Mouse (Mus musculus) kidney, adult 11 months (tissue): ENCODE measurements around the gene Rtp4.

Source experiments
- DNase-seq: peaks from one replicate; pipeline ENCODE4 v3.0.0; 2022

The Rtp4 gene

DNA sequence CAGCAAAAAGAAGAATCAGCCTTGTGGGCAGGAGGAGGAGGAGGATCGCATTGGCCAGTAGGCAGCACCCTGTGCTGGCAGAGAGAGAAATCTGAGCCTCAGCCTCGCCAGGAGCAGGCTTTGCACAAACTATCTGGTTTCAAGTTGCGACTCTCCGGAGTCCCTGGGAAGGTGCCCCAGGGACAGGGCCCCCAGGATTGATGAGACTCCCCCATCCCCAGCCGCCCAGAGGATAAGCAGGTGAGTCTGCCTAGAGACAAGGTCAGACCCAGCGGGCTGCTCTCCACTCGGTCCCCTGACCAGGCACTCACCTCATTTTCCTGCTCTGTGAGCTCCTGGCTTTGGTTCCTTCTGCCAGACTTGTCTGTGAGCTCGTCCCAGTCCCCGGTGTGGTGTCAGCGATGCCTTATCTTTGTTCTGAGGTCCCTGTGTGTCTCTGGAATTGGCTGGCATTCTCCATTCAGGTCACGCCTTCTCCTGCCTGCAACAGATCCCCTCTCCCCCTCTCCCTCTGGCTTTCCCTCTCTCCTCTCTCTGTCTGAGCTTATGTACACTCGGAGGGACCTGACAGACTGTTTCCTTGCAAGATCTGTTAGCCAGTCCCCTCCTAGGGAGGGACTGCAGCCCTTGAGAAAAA is at the start of gene Rtp4, which contains the start of gene Masp1:
TSS of gene Rtp4 (plus strand) at position 57 of the 637 bp plus-strand sequence.
TSS of gene Masp1 (minus strand) at position 581 of the 637 bp plus-strand sequence.
- no peak for DNase-seq

- DNase-seq, result no peak
Measured at GRCm38 (mm10) chr16:23471551-23471950, 48.5 kb upstream of the Rtp4 start.

- DNase-seq, result no peak
Measured at GRCm38 (mm10) chr16:23472046-23472445, 48.0 kb upstream of the Rtp4 start.

- DNase-seq, result no peak
Measured at GRCm38 (mm10) chr16:23475651-23476050, 44.4 kb upstream of the Rtp4 start.

- no peak for DNase-seq
Measured at GRCm38 (mm10) chr16:23476598-23476997, 43.5 kb upstream of the Rtp4 start.

- no peak for DNase-seq
Measured at GRCm38 (mm10) chr16:23479872-23480603, 40.1 kb upstream of the Rtp4 start.

- no peak for DNase-seq
Measured at GRCm38 (mm10) chr16:23482218-23482617, 37.9 kb upstream of the Rtp4 start.

GRCm38 (mm10) chr16:23482846-23483245 is 37.2 kb upstream of the Rtp4 start:
- DNase-seq, result no peak

DNA sequence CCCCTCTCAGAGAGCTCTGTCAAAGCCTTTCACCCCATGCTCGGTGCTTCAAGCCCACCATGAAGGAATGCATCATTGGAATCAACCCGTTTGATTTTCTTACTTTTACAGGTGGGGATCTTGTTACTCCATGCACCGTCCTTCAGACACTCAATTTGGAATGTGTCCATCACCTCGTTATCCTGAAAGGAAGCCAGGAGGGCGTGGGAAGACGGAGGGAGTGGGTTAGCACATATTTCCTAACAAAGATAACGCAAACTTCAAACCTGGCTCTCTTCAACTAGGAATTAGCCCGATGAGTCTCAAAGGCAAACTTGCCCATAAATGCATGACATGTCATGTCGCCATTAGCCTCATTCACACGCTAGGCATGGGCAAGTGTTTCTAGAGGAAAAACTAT is 36.8 kb upstream of the Rtp4 start:
- DNase-seq, result no peak

DNA sequence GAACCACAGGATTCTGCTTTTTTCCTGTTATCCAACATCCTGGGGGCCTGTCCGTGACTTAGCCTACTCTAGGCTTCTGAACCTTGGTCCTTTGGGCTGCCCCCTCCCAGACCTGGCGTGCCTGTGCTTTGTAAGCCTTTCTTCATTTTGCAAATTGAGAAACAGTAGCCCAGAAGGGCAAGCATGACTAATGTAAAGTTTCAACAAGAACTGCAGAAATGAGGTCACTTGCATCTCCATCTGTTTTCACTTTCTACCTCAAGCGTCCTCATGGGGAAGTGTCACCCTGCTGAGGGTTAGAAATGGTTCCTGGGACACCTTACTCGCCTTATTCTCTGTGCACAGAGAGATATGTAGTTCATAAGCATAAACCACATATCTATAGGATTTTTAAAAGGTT is 27.3 kb upstream of the Rtp4 start:
- no peak for DNase-seq

- DNase-seq, result no peak
Measured at GRCm38 (mm10) chr16:23496245-23496924, 23.7 kb upstream of the Rtp4 start.

DNA sequence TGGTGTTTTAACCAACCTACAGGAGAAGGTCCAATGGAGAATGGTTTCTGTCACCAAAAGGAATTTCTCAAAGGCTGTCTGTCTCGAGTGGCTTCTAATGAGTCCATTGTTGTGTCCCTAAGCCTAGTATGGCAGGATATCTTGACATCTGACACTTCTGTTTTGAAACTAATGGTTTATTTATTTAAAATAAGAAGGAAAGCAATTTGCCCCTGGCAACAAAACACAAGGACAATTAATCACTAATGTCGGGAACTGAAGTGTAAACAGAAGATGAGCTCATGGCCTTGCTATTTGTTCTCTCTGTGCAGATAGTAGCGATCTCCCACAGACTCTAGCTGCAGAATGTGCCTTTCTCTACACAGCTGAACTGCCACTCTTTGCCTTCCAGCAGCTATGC is 22.7 kb upstream of the Rtp4 start:
- peak; percentile 6 for DNase-seq

DNA sequence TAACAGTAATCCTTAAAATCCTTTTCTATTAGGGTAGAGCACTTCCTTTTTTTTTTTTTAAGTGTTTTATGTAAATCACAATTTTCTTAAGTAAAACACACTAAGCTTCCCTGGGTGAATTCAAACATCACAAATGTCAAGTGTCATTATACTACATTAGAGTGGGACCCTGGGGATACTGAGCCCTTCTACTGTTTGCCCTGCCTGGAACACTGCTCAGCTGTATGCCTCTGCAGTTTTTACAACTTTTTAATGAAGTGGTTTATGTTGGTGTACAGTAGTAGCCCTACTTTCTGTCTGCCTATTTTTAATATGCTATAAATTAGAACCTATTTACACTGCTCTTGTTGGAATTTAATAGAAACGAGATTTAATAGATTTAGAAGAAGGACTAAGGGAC is 22.2 kb upstream of the Rtp4 start:
- no peak for DNase-seq

GRCm38 (mm10) chr16:23498691-23499131 is 21.4 kb upstream of the Rtp4 start:
- DNase-seq, result no peak

DNA sequence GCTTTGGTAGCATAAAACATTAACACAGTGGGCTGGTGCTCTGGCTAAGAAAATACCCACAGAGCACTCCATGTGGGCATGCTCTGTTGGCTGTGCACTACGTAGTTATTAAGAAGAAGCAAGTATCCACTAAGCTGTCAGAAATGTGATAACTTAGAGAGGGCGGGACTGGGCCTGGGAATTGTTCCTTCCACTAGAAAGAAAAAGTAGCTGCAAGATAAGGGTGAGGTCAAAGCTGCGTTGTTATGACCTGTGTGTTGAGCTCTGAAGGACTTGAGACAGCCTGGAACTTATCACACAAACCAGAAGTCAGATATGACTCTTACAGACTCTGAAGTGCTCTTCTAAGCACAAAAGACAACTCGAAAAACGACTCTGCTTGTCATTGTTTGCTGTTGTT is 19.5 kb upstream of the Rtp4 start:
- no peak for DNase-seq

GRCm38 (mm10) chr16:23501288-23501687 is 18.8 kb upstream of the Rtp4 start:
- DNase-seq, result no peak

DNA sequence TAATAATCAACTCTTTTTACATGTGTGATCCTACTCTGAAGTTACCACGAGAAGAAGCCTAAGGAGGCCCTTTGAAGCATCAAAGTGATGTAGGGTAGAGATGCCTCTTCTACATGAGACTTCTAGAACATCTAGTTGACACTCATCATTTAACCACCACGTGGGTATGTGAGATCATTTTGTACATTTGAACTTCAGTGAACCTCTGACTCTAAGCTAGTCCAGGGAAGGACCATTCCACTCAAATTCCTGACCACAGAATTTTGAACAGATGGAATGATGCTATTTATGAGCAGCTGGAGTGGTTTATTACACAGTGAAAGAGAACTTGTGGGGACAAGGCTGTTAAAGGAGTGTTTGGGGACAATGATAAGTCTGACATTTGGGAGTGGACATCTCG is 17.6 kb upstream of the Rtp4 start:
- DNase-seq, result no peak

DNA sequence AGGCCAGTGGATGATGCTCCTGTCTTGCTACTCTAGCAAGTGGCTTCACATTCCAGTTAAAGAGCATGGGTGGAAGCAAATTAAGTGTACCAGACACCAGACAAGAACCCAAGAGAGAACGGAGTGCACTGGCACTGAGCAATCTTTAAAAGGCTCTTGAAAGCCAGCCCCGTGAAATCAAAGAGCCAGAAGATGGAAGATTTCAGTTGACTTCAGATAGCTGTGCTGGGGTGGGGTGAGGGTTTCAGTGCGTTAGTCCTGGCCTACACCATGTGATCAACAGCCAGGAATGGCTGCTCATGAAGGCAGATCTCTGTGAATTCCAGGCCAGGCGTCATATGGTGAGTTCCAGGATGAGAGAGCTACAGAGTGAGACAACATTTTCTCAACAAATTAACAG is 16.7 kb upstream of the Rtp4 start:
- DNase-seq, result no peak

GRCm38 (mm10) chr16:23504320-23504744 is 15.8 kb upstream of the Rtp4 start:
- DNase-seq, result no peak

GRCm38 (mm10) chr16:23505904-23506687 is 14.0 kb upstream of the Rtp4 start:
- DNase-seq, result no peak

GRCm38 (mm10) chr16:23511166-23511935 is 8.7 kb upstream of the Rtp4 start:
- DNase-seq, result peak; percentile 36

- no peak for DNase-seq
Measured at GRCm38 (mm10) chr16:23513401-23513800, 6.7 kb upstream of the Rtp4 start.
